In genomic region chr9:22157516-22158265, GRCm38 (mm10) we compare ENCODE assay signal across 7 mouse cellular contexts. TPM values are rescaled to one million over a fixed set of nuclear protein-coding genes. Genes with fewer than 3 reads are reported as not detected.
A peak's percentile ranks its signal among the peaks of the same experiment; 100 is the strongest.
DNase-seq lines count a peak whose midpoint lies in the region; ATAC-seq lines count a peak whose summit lies in the region.

No protein-coding gene starts in this region.

- H3K27ac ChIP-seq in lung, embryonic 16.5 days (ENCODE audit: low read length) = no peak overlapping the region
- peak overlapping the region; percentile 91; the same call in 1 of the 2 replicates for H3K27ac ChIP-seq in forebrain, embryonic 15.5 days (replicated peaks)
- no peak overlapping the region for H3K27ac ChIP-seq in liver, embryonic 16.5 days (ENCODE audit: low read length)

- no peaks in the 10 kb centered on the region for H3K9me3 ChIP-seq in lung, embryonic 16.5 days (ENCODE audit: control insufficient read depth, low read length)
- H3K9me3 ChIP-seq in forebrain, embryonic 15.5 days = no peaks in the 10 kb centered on the region
- no peaks in the 10 kb centered on the region for H3K9me3 ChIP-seq in liver, embryonic 16.5 days (replicated peaks; ENCODE audit: control insufficient read depth, low read length)

- peak overlapping the region; percentile 77 for H3K4me3 ChIP-seq in lung, embryonic 16.5 days (ENCODE audit: low read length)
- H3K4me3 ChIP-seq in forebrain, embryonic 15.5 days = peak overlapping the region; percentile 74
- peak overlapping the region; percentile 84 for H3K4me3 ChIP-seq in liver, embryonic 16.5 days (ENCODE audit: low read depth, low read length)

- 58% methylated on average over 34 of the region's 34 CpGs for WGBS in lung, embryonic 16.5 days
- 75% methylated on average over 34 of the region's 34 CpGs for WGBS in forebrain, embryonic 15.5 days
- WGBS in liver, embryonic 16.5 days (ENCODE audit: insufficient replicate concordance) = 64% methylated on average over 34 of the region's 34 CpGs

- H3K27me3 ChIP-seq in lung, embryonic 16.5 days (ENCODE audit: control insufficient read depth, insufficient read depth, low read depth, low read length) = no peaks in the 10 kb centered on the region
- H3K27me3 ChIP-seq in forebrain, embryonic 15.5 days = no peaks in the 10 kb centered on the region
- no peaks in the 10 kb centered on the region for H3K27me3 ChIP-seq in liver, embryonic 16.5 days (ENCODE audit: control insufficient read depth, insufficient read depth, low read depth, low read length)

- H3K9ac ChIP-seq in lung, embryonic 16.5 days (ENCODE audit: low read length) = peak overlapping the region; percentile 90
- peak overlapping the region; percentile 85 for H3K9ac ChIP-seq in forebrain, embryonic 15.5 days (replicated peaks)
- peak overlapping the region; percentile 91 for H3K9ac ChIP-seq in liver, embryonic 16.5 days (ENCODE audit: low read depth, low read length)

- no peak for ATAC-seq in lung, embryonic 16.5 days (ENCODE audit: low read depth)
- no peak for ATAC-seq in forebrain, embryonic 15.5 days (replicated peaks)
- ATAC-seq in liver, embryonic 16.5 days (ENCODE audit: low read depth) = no peak

- H3K4me2 ChIP-seq in lung, embryonic 16.5 days (ENCODE audit: low read depth, low read length) = peak overlapping the region; percentile 89
- peak overlapping the region; percentile 51 for H3K4me2 ChIP-seq in forebrain, embryonic 15.5 days (replicated peaks)
- peak overlapping the region; percentile 97 for H3K4me2 ChIP-seq in liver, embryonic 16.5 days (ENCODE audit: low read depth, low read length)

- peaks cover 2% of the 10 kb centered on the region; the same call in 1 of the 2 replicates for H3K36me3 ChIP-seq in lung, embryonic 16.5 days (ENCODE audit: control insufficient read depth, insufficient read depth, low read length)
- no peaks in the 10 kb centered on the region for H3K36me3 ChIP-seq in forebrain, embryonic 15.5 days
- no peaks in the 10 kb centered on the region for H3K36me3 ChIP-seq in liver, embryonic 16.5 days (ENCODE audit: control insufficient read depth, insufficient read depth)

- H3K4me1 ChIP-seq in lung, embryonic 16.5 days (replicated peaks; ENCODE audit: control insufficient read depth, insufficient read depth, low read length) = peaks cover 14% of the 10 kb centered on the region
- H3K4me1 ChIP-seq in forebrain, embryonic 15.5 days = peaks cover 19% of the 10 kb centered on the region
- H3K4me1 ChIP-seq in liver, embryonic 16.5 days (ENCODE audit: control insufficient read depth, low read depth, low read length) = peaks cover 19% of the 10 kb centered on the region

- DNase-seq in lung, postnatal 25 days (ENCODE audit: low spot score) = no peak
- peak; percentile 58 for DNase-seq in cerebellum, adult 9-10 months
- DNase-seq in MN1 (ENCODE audit: low spot score) = no peak
- DNase-seq in embryo, embryonic 10.5 days (ENCODE audit: low spot score) = no peak

RNA-seq across cellular contexts. Expression of gene Pigyl, which starts 1.0 kb away (rescaled TPM):
- polyA plus RNA-seq in lung, embryonic 16.5 days (2015; fragmentation: Nextera tagmentation; extraction: Ambion mirVana) = 84.6 and 85.1 TPM in 2 replicates
- 85.9 and 89.6 TPM in 2 replicates for polyA plus RNA-seq in forebrain, embryonic 15.5 days (2015; fragmentation: Nextera tagmentation; extraction: Ambion mirVana)
- 28.9 and 34.6 TPM in 2 replicates for polyA plus RNA-seq in liver, embryonic 16.5 days (2015; fragmentation: Nextera tagmentation; extraction: Ambion mirVana)

RNA-seq across cellular contexts. Expression of gene Acp5, which starts 22.2 kb away (rescaled TPM):
- 8.2 and 10.2 TPM in 2 replicates for polyA plus RNA-seq in lung, embryonic 16.5 days (2015; fragmentation: Nextera tagmentation; extraction: Ambion mirVana)
- 0.17 and 0.84 TPM in 2 replicates for polyA plus RNA-seq in forebrain, embryonic 15.5 days (2015; fragmentation: Nextera tagmentation; extraction: Ambion mirVana)
- polyA plus RNA-seq in liver, embryonic 16.5 days (2015; fragmentation: Nextera tagmentation; extraction: Ambion mirVana) = 228 and 240 TPM in 2 replicates

RNA-seq across cellular contexts. Expression of gene Zfp872, which starts 30.2 kb away (rescaled TPM):
- polyA plus RNA-seq in lung, embryonic 16.5 days (2015; fragmentation: Nextera tagmentation; extraction: Ambion mirVana) = 1.4 and 1.6 TPM in 2 replicates
- polyA plus RNA-seq in forebrain, embryonic 15.5 days (2015; fragmentation: Nextera tagmentation; extraction: Ambion mirVana) = 0.18 and 0.19 TPM in 2 replicates
- polyA plus RNA-seq in liver, embryonic 16.5 days (2015; fragmentation: Nextera tagmentation; extraction: Ambion mirVana) = 0.09 TPM in 1 of 2 replicates, not detected in the other

RNA-seq across cellular contexts. Expression of gene Elof1, which starts 40.7 kb away (rescaled TPM):
- 197 and 231 TPM in 2 replicates for polyA plus RNA-seq in lung, embryonic 16.5 days (2015; fragmentation: Nextera tagmentation; extraction: Ambion mirVana)
- 179 and 181 TPM in 2 replicates for polyA plus RNA-seq in forebrain, embryonic 15.5 days (2015; fragmentation: Nextera tagmentation; extraction: Ambion mirVana)
- 77.8 and 78.7 TPM in 2 replicates for polyA plus RNA-seq in liver, embryonic 16.5 days (2015; fragmentation: Nextera tagmentation; extraction: Ambion mirVana)

RNA-seq across cellular contexts. Expression of gene Cnn1, which starts 58.7 kb away (rescaled TPM):
- 44.6 and 49.5 TPM in 2 replicates for polyA plus RNA-seq in lung, embryonic 16.5 days (2015; fragmentation: Nextera tagmentation; extraction: Ambion mirVana)
- 0.53 and 1.1 TPM in 2 replicates for polyA plus RNA-seq in forebrain, embryonic 15.5 days (2015; fragmentation: Nextera tagmentation; extraction: Ambion mirVana)
- polyA plus RNA-seq in liver, embryonic 16.5 days (2015; fragmentation: Nextera tagmentation; extraction: Ambion mirVana) = 0.22 and 1.8 TPM in 2 replicates

Comparison
In these comparisons a context has a peak if more than half of its experiments do, and no peak if none do; other contexts are left out.
1. RNA of gene Acp5, which starts 22.2 kb away (polyA plus RNA-seq): 228 to 240 TPM in liver, embryonic 16.5 days; 8.2 to 10.2 TPM in lung, embryonic 16.5 days and 0.17 to 0.84 TPM in forebrain, embryonic 15.5 days; every median in the first group is over 10 times any median in the second.
2. Peak in every context shown above with its lines, with median percentiles within 50 percentile points of each other: H3K4me2 ChIP-seq, H3K4me3 ChIP-seq and H3K9ac ChIP-seq.